Mouse (Mus musculus) C2C12 (cell line): ENCODE data around the gene Rhobtb1.

ENCODE experiments used
- CTCF ChIP-seq: IDR thresholded peaks from one replicate; pipeline ENCODE4 v1.5.1; 2011; ENCODE audit not compliant: control insufficient read depth, insufficient read depth, insufficient read length
- FOSL1 ChIP-seq: IDR thresholded peaks from one replicate; pipeline ENCODE4 v1.8.0; 2011; ENCODE audit warnings: mild to moderate bottlenecking, low read length; ENCODE audit not compliant: poor library complexity, insufficient read depth, severe bottlenecking
- MYOG ChIP-seq: IDR thresholded peaks from one replicate; pipeline ENCODE4 v1.6.1; 2011; ENCODE audit not compliant: control insufficient read depth, insufficient read length; ENCODE audit errors: extremely low read depth
- USF1 ChIP-seq: IDR thresholded peaks from one replicate; pipeline ENCODE4 v1.6.1; 2011; ENCODE audit warnings: low read depth, mild to moderate bottlenecking, control low read depth, moderate library complexity

GRCm38 (mm10) chr10:69190434-69191160 lies 39.4 kb downstream of the Rhobtb1 start:
- TF ChIP-seq CTCF (no peak), FOSL1 (no peak), USF1 (no peak), MYOG (no peak)
